Mouse (Mus musculus): Measurements from ENCODE around the gene 1700016K19Rik.

DNA sequence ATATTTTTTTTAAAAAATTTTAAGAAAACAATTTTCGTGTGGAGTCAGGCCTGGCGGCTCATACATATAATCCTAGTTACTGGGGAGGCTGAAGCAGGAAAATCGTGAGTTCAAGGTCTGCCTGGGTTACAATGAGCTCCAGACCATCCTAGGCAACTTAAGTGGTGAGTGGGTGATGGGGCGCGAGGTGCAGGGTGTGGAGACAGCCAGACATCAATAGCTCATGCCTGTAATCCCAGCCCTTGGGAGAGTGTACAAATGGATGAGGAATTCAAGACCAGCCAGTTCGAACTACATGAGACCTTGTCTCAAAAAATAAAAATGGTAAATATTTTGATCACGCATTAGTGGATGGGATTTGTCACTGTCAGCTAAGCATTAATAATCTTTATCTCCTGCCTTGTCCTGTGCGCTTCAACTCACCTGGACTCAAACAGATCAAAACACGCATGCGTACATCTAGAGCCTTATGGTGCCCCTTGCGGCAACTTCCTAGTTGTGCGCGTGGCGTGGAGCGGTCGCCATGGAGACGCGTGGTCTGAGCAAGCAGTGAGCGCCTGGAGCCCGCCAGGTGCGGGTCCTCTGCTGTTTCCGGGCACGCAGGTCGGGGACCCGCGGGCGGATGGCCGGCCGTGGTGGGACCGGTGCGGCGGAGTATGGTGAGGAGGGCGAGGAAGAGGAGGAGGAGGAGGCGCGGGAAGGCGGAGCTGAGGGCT lies at the start of gene 1700016K19Rik:
- TF ChIP-seq CTCF (IDR thresholded peaks at IDR 0.05; ENCODE audit: low read depth, low read length), result peak; percentile 68
- no peak for TF ChIP-seq POLR2A (IDR thresholded peaks at IDR 0.05; ENCODE audit: extremely low read depth, insufficient read depth, low read length)

All from liver, adult 2 months (tissue).